Mouse (Mus musculus) kidney, adult 2 months (tissue): Measurements from ENCODE around the gene Slc25a16. TPM values are rescaled to one million over a fixed set of nuclear protein-coding genes. Genes with fewer than 3 reads are reported as not detected.
A peak's percentile ranks its signal among the peaks of the same experiment; 100 is the strongest.

Experiments used
- DNase-seq: peaks from one replicate; pipeline ENCODE4 v3.0.0; 2021
- H3K27ac ChIP-seq: fragments of 200-500 bp; 2 replicates; pipeline ENCODE4 v1.5.1; 2012; ENCODE audit warnings: low read depth, low read length, control low read depth, inconsistent platforms; ENCODE audit not compliant: insufficient read depth
- H3K27me3 ChIP-seq: fragments of 200-500 bp; replicated peaks from 2 replicates; pipeline ENCODE4 v1.6.1; 2012; ENCODE audit warnings: mild to moderate bottlenecking, moderate library complexity, low read length, inconsistent platforms; ENCODE audit not compliant: control insufficient read depth, insufficient read depth
- H3K36me3 ChIP-seq: fragments of 200-500 bp; 2 replicates; pipeline ENCODE4 v1.6.1; 2012; ENCODE audit warnings: mild to moderate bottlenecking, moderate library complexity, low read length, inconsistent platforms; ENCODE audit not compliant: control insufficient read depth, insufficient read depth
- H3K4me1 ChIP-seq: fragments of 200-500 bp; 2 replicates; pipeline ENCODE4 v1.6.1; 2011; ENCODE audit warnings: low read length; ENCODE audit not compliant: control insufficient read depth, insufficient read depth
- H3K4me3 ChIP-seq: fragments of 200-500 bp; 2 replicates; pipeline ENCODE4 v1.5.1; 2011; ENCODE audit warnings: mild to moderate bottlenecking, low read depth, low read length, control low read depth; ENCODE audit not compliant: insufficient read depth
- CTCF ChIP-seq: fragments of 200-500 bp; conservative IDR thresholded peaks from 2 replicates; pipeline ENCODE4 v1.5.1; 2011; ENCODE audit warnings: low read depth, mild to moderate bottlenecking, control low read depth, low read length, moderate library complexity, mixed read lengths; ENCODE audit not compliant: insufficient read depth, insufficient read length
- POLR2A ChIP-seq: fragments of 200-500 bp; IDR thresholded peaks from one replicate; pipeline ENCODE4 v1.6.1; 2011; ENCODE audit warnings: low read depth, low read length, control low read depth
- WGBS: fragments of 180-500 bp; shearing (Covaris S2); methylation state at CpG from one replicate; pipeline ENCODE4 v1.1.7; 2018; 5-methylcytosine and 5-hydroxymethylcytosine counted together
- polyA plus RNA-seq: library from polyadenylated mRNA; depleted of rRNA; stranded (reverse); fragments of >200 nt; gene quantifications from 2 replicates; pipeline ENCODE4 v1.2.3, GENCODE M21; 2012

Slc25a16 gene
- polyA plus RNA-seq, 1 experiment, result 105 TPM

GRCm38 (mm10) chr10:62971821-62972220 is 51.4 kb downstream of the Slc25a16 start:
- H3K27ac ChIP-seq, result no peak overlapping the region
- WGBS, result 44% methylated on average over 16 of the region's 16 CpGs
- H3K4me3 ChIP-seq, result no peak overlapping the region
- no peaks in the 10 kb centered on the region for H3K36me3 ChIP-seq
- TF ChIP-seq CTCF (peak; percentile 65), POLR2A (no peak)
- 0 out of 2 replicates have a peak, but pooled peaks cover 3% of the 10 kb centered on the region for H3K4me1 ChIP-seq
- H3K27me3 ChIP-seq, result no peaks in the 10 kb centered on the region
- DNase-seq, result peak; percentile 88

- no peak for TF ChIP-seq CTCF
- no peak for TF ChIP-seq POLR2A
- no peaks in the 10 kb centered on the region for H3K27me3 ChIP-seq
- H3K4me3 ChIP-seq, result peak overlapping the region; percentile 97
- H3K27ac ChIP-seq, result no peak overlapping the region
- WGBS, result 9% methylated on average over 10 of the region's 10 CpGs
- H3K36me3 ChIP-seq, result no peaks in the 10 kb centered on the region
- no peaks in the 10 kb centered on the region; the same call in 1 of the 2 replicates for H3K4me1 ChIP-seq
- DNase-seq, result no peak
Observed at GRCm38 (mm10) chr10:62979667-62980038, 59.2 kb downstream of the Slc25a16 start.

GRCm38 (mm10) chr10:62980039-62980954 is 59.9 kb downstream of the Slc25a16 start, which contains the start of gene Rufy2:
Rufy2 (plus strand) TSS chr10:62980223.
- peak within 1 kb of the TSS; percentile 97 for H3K4me3 ChIP-seq
- H3K27ac ChIP-seq, result no peak within 1 kb of the TSS
- H3K4me1 ChIP-seq, result no peaks in the 10 kb centered on the region; the same call in 1 of the 2 replicates
- WGBS, result under 1% methylated on average over 77 of the region's 77 CpGs
- peak; percentile 84 for DNase-seq
- TF ChIP-seq CTCF (peak; percentile 57), POLR2A (no peak)
- no peaks in the 10 kb centered on the region for H3K27me3 ChIP-seq
- no peaks in the 10 kb centered on the region for H3K36me3 ChIP-seq

GRCm38 (mm10) chr10:62984072-62984471 is 63.6 kb downstream of the Slc25a16 start:
- no peak overlapping the region for H3K27ac ChIP-seq
- no peak for DNase-seq
- TF ChIP-seq CTCF (no peak), POLR2A (no peak)
- H3K4me3 ChIP-seq, result no peak overlapping the region
- no peaks in the 10 kb centered on the region for H3K27me3 ChIP-seq
- no peaks in the 10 kb centered on the region for H3K36me3 ChIP-seq
- WGBS, result 89% methylated on average over 11 of the region's 11 CpGs
- no peaks in the 10 kb centered on the region; the same call in 1 of the 2 replicates for H3K4me1 ChIP-seq

- H3K4me3 ChIP-seq, result no peak overlapping the region
- WGBS, result 78% methylated on average over 6 of the region's 6 CpGs
- no peaks in the 10 kb centered on the region; the same call in 1 of the 2 replicates for H3K4me1 ChIP-seq
- no peak overlapping the region for H3K27ac ChIP-seq
- no peaks in the 10 kb centered on the region for H3K36me3 ChIP-seq
- DNase-seq, result peak; percentile 36
- no peak for TF ChIP-seq CTCF
- H3K27me3 ChIP-seq, result no peaks in the 10 kb centered on the region
Observed at GRCm38 (mm10) chr10:62984495-62984894, 64.1 kb downstream of the Slc25a16 start.

- H3K36me3 ChIP-seq, result no peaks in the 10 kb centered on the region; the same call in 1 of the 2 replicates
- TF ChIP-seq POLR2A, result no peak
- TF ChIP-seq CTCF, result peak; percentile 45
- H3K4me3 ChIP-seq, result no peak overlapping the region
- no peaks in the 10 kb centered on the region for H3K27me3 ChIP-seq
- 38% methylated on average over 3 of the region's 3 CpGs for WGBS
- no peaks in the 10 kb centered on the region for H3K4me1 ChIP-seq
- peak; percentile 14 for DNase-seq
- H3K27ac ChIP-seq, result no peak overlapping the region
Observed at GRCm38 (mm10) chr10:62987341-62987740, 66.9 kb downstream of the Slc25a16 start.

- TF ChIP-seq POLR2A (no peak), CTCF (no peak)
- Histone ChIP-seq H3K4me1 (no peaks in the 10 kb centered on the region), H3K27me3 (no peaks in the 10 kb centered on the region), H3K27ac (no peak overlapping the region), H3K4me3 (no peak overlapping the region), H3K36me3 (peaks cover 1% of the 10 kb centered on the region)
- WGBS, result 94% methylated on average over 15 of the region's 15 CpGs
- no peak for DNase-seq
Observed at GRCm38 (mm10) chr10:62990636-62991035, 70.2 kb downstream of the Slc25a16 start.
